Mouse (Mus musculus) hindbrain, embryonic 10.5 days (tissue): ENCODE measurements around the gene Agtrap. TPM values are rescaled to one million over a fixed set of nuclear protein-coding genes. Genes with fewer than 3 reads are reported as not detected.

ENCODE experiments used
- DNase-seq: peaks from one replicate; pipeline ENCODE4 v3.0.0-alpha.2; 2017; ENCODE audit warnings: low spot score
- H3K27ac ChIP-seq: fragments of 300-500 bp; sonication (generic); 2 replicates; pipeline ENCODE4 v1.5.1; 2016; ENCODE audit warnings: mild to moderate bottlenecking, moderate library complexity
- H3K27me3 ChIP-seq: fragments of 300-500 bp; sonication (generic); 2 replicates; pipeline ENCODE4 v1.6.1; 2016; ENCODE audit warnings: mild to moderate bottlenecking; ENCODE audit not compliant: poor library complexity, insufficient read depth, severe bottlenecking
- H3K36me3 ChIP-seq: fragments of 300-500 bp; sonication (generic); 2 replicates; pipeline ENCODE4 v1.6.1; 2016; ENCODE audit warnings: mild to moderate bottlenecking, moderate library complexity
- H3K4me1 ChIP-seq: fragments of 300-500 bp; sonication (generic); replicated peaks from 2 replicates; pipeline ENCODE4 v1.6.1; 2016; ENCODE audit warnings: mild to moderate bottlenecking
- H3K4me3 ChIP-seq: fragments of 300-500 bp; sonication (generic); 2 replicates; pipeline ENCODE4 v1.5.1; 2016; ENCODE audit warnings: mild to moderate bottlenecking, moderate library complexity
- H3K9me3 ChIP-seq: fragments of 300-500 bp; sonication (generic); 2 replicates; pipeline ENCODE4 v1.6.1; 2016; ENCODE audit warnings: mild to moderate bottlenecking, moderate library complexity
- whole genome bisulfite sequencing: fragments of 180-500 bp; shearing (Covaris S2); methylation state at CpG from one replicate; pipeline ENCODE4 v1.1.7; 2016; 5-methylcytosine and 5-hydroxymethylcytosine counted together
- polyA plus RNA-seq: library from polyadenylated mRNA; unstranded; fragments of >200 nt; fragmentation: Nextera tagmentation; extraction: Ambion mirVana; gene quantifications from 2 replicates; pipeline ENCODE4 v1.2.1, GENCODE M21; 2016

Gene Agtrap
- polyA plus RNA-seq, 1 experiment from 2014 or later = 15.7 TPM

DNA sequence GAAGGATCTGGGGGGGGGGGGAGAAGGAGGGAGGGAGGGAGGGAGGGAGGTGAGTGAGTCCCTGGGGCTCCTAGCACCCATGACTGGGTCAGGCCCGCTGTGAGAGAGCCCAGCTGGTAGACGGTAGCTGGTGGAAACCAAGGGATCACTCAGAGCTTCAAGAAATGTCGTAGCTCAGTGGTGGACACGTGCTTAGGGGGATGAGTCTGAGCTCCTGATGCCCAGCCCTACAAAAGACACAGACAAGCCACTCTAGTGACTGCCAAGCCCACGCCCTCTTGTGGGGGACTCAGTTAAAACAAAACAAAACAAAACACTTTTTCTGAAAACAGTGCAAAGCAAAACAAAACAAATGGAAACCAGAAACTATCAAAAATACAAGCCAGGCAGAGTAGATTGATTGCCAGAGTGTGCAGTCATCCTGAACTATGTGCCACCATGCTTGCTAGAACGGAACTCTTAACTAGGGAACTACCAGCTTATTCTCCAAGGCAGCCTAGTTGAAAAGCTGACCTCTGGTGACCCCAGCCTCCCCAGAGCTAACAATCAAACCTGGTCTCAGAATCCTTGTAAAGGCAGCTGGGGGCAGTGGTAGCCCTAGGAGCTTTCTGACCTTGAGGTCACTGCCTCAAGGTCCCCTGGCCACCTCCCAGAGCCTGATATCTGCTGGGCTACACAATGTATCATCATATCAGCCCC, 22.0 kb downstream of the Agtrap start:
- Histone ChIP-seq H3K27me3 (no peaks in the 10 kb centered on the region), H3K4me3 (no peak overlapping the region), H3K9me3 (no peaks in the 10 kb centered on the region), H3K27ac (peak overlapping the region; percentile 41), H3K36me3 (no peaks in the 10 kb centered on the region), H3K4me1 (peaks cover 30% of the 10 kb centered on the region)
- 39% methylated on average over 6 of the region's 6 CpGs for whole genome bisulfite sequencing
- no peak for DNase-seq

- no peak for DNase-seq
- 88% methylated on average over 9 of the region's 9 CpGs for WGBS
- Histone ChIP-seq H3K4me3 (no peak overlapping the region), H3K27ac (no peak overlapping the region), H3K9me3 (no peaks in the 10 kb centered on the region), H3K4me1 (peaks cover 26% of the 10 kb centered on the region), H3K27me3 (no peaks in the 10 kb centered on the region), H3K36me3 (peaks cover 31% of the 10 kb centered on the region)
Measured at GRCm38 (mm10) chr4:148061086-148061480, 26.7 kb downstream of the Agtrap start.

DNA sequence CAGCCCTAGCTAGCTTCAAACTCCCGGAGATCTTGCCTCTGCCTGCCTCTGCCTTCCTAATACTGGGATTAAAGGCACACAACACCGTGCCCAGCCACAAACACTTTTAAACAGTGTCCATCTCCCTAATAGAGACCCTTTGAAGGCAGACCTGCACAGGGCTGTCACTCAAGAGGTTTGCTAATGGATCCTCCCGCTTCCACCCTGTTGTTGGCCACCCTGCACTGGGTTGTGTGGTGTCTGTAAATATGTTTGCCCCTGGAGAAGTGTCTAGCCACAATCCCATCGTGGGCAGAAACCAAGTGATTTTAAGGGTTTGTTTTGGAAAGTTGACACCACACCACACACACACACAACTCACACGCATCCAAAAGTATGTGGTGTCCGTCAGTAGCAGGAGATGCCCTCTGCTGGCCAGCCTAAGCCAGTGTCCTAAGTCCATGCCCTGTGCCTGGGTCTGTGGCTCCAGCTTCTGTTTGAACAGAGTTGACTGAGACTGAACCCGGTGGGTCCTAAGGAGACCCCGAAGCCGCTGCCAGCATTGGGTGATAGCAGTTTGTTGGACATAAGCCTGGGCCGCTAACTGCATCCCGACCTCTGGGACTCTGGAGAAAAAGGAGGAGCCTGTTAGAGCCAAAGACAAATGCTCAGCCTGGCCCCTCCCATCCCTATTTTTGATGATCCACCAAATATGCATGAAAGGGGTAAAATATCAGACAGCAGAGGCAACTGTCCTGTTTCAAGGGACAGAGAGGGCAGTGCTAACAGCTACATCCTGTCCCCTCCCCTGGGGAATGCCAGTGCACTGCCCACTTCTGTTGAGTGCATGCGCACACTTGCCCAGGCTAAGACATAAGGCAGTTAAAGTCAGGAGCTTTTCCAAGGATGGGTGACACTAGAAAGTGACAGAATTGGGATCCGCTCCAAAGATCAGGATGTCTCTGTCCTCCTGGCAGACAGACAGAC, 27.4 kb downstream of the Agtrap start:
- Histone ChIP-seq H3K9me3 (no peaks in the 10 kb centered on the region), H3K4me1 (peaks cover 19% of the 10 kb centered on the region), H3K27ac (no peak overlapping the region), H3K27me3 (no peaks in the 10 kb centered on the region), H3K4me3 (no peak overlapping the region), H3K36me3 (peaks cover 38% of the 10 kb centered on the region)
- DNase-seq = peak; percentile 50
- 57% methylated on average over 13 of the region's 13 CpGs for WGBS

DNA sequence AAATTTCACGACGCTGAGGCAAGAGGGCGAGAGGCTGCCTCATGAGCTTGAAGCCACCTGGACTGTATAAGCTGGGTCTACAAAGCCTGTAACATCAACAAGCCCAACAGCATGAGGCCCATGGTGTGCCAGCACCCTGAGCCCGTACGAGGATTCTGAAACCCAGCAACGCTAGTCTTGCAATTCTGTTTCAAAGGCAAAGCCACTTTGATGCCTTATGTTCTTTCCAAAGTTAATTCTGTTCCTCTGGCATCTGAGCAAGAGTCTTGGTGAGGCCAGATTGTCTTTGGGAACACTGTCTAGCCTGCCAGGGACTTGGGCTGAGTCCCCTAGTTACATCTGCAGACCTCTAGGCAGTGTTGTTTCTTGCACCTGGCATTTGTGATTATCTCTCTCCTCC, 28.8 kb downstream of the Agtrap start:
- no peak overlapping the region for H3K27ac ChIP-seq
- H3K36me3 ChIP-seq = peaks cover 52% of the 10 kb centered on the region
- no peaks in the 10 kb centered on the region for H3K27me3 ChIP-seq
- no peaks in the 10 kb centered on the region for H3K9me3 ChIP-seq
- no peak overlapping the region for H3K4me3 ChIP-seq
- 0 out of 2 replicates have a peak, but pooled peaks cover 10% of the 10 kb centered on the region for H3K4me1 ChIP-seq
- 91% methylated on average over 6 of the region's 6 CpGs for WGBS
- DNase-seq = no peak

- Histone ChIP-seq H3K9me3 (no peaks in the 10 kb centered on the region), H3K27ac (no peak overlapping the region), H3K36me3 (peaks cover 59% of the 10 kb centered on the region), H3K4me1 (0 out of 2 replicates have a peak, but pooled peaks cover 10% of the 10 kb centered on the region), H3K27me3 (no peaks in the 10 kb centered on the region), H3K4me3 (no peak overlapping the region)
- WGBS = 93% methylated on average over 9 of the region's 9 CpGs
- no peak for DNase-seq
Measured at GRCm38 (mm10) chr4:148058218-148058819, 29.5 kb downstream of the Agtrap start.

- 66% methylated on average over 5 of the region's 5 CpGs for WGBS
- H3K36me3 ChIP-seq = peaks cover 65% of the 10 kb centered on the region
- no peak overlapping the region for H3K4me3 ChIP-seq
Measured at GRCm38 (mm10) chr4:148057661-148058209, 30.1 kb downstream of the Agtrap start.

DNA sequence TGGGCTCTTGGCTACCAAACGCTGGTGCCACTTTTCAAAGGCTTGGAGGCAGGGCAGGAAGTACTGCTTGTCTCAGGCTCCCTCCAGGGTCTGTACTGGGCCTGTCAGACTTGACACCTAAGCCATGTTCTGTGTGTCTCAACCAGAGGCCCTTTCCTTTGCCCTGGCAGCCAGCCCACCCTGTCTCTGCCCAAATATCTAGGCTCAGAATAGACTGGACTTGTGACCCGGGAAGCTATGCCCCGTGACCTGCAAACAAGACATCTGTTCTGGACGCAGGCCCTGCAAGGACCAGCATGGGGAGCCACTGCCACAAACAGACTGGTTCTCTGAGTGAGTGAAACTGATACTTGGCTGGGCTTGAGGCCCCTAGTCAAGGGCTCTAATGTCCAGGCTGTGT, 31.0 kb downstream of the Agtrap start:
- peaks cover 74% of the 10 kb centered on the region for H3K36me3 ChIP-seq
- 93% methylated on average over 4 of the region's 4 CpGs for WGBS
- no peaks in the 10 kb centered on the region for H3K9me3 ChIP-seq
- H3K27me3 ChIP-seq = no peaks in the 10 kb centered on the region
- 0 out of 2 replicates have a peak, but pooled peaks cover 10% of the 10 kb centered on the region for H3K4me1 ChIP-seq
- H3K27ac ChIP-seq = no peak overlapping the region
- no peak overlapping the region for H3K4me3 ChIP-seq
- DNase-seq = no peak

More at GRCm38 (mm10) chr4:148057661-148058209, 30.1 kb downstream of the Agtrap start:
- Histone ChIP-seq H3K27me3 (no peaks in the 10 kb centered on the region), H3K4me1 (0 out of 2 replicates have a peak, but pooled peaks cover 10% of the 10 kb centered on the region), H3K27ac (no peak overlapping the region), H3K9me3 (no peaks in the 10 kb centered on the region)
- DNase-seq = no peak

- H3K4me1 ChIP-seq = 0 out of 2 replicates have a peak, but pooled peaks cover 10% of the 10 kb centered on the region
- no peaks in the 10 kb centered on the region for H3K27me3 ChIP-seq
- DNase-seq = no peak
- WGBS = 84% methylated on average over 7 of the region's 7 CpGs
- peaks cover 80% of the 10 kb centered on the region for H3K36me3 ChIP-seq
- H3K27ac ChIP-seq = no peak overlapping the region
- H3K9me3 ChIP-seq = no peaks in the 10 kb centered on the region
- H3K4me3 ChIP-seq = no peak overlapping the region
Measured at GRCm38 (mm10) chr4:148056246-148056645, 31.6 kb downstream of the Agtrap start.

DNA sequence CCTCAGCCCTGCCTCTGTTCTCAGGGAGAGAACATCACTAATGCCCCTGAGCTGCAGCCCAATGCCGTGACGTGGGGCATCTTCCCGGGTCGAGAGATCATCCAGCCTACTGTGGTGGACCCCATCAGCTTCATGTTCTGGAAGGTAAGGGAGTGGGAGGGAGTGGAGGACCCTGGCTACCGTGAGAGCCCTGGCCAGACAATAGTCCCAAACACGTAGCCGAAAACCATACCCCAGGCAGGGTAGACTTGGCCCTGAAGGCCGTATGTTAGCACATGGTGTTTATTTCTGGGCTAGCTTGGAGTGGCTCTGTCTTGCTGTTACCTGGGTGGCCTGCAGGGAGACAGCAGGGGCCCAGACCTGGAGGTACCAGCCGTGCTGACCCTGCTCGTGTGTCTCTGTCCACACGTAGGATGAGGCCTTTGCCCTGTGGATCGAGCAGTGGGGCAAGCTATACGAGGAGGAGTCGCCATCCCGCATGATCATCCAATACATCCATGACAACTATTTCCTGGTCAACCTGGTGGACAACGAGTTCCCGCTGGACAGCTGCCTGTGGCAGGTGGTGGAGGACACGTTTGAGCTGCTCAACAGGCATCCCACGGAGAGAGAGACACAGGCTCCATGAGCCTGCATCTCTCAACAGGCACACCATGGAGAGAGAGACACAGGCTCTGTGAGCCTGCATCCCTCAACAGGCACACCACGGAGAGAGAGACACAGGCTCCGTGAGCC, 32.7 kb downstream of the Agtrap start:
- H3K4me1 ChIP-seq = 0 out of 2 replicates have a peak, but pooled peaks cover 2% of the 10 kb centered on the region
- H3K36me3 ChIP-seq = peaks cover 91% of the 10 kb centered on the region
- H3K27me3 ChIP-seq = no peaks in the 10 kb centered on the region
- no peak for DNase-seq
- H3K9me3 ChIP-seq = no peaks in the 10 kb centered on the region
- H3K27ac ChIP-seq = no peak overlapping the region
- 92% methylated on average over 21 of the region's 21 CpGs for WGBS
- no peak overlapping the region for H3K4me3 ChIP-seq

GRCm38 (mm10) chr4:148053417-148053920, 34.4 kb downstream of the Agtrap start:
- 95% methylated on average over 12 of the region's 12 CpGs for WGBS
- no peaks in the 10 kb centered on the region for H3K9me3 ChIP-seq
- peaks cover 100% of the 10 kb centered on the region for H3K36me3 ChIP-seq
- H3K27me3 ChIP-seq = no peaks in the 10 kb centered on the region
- DNase-seq = no peak
- no peak overlapping the region for H3K27ac ChIP-seq
- no peaks in the 10 kb centered on the region for H3K4me1 ChIP-seq
- H3K4me3 ChIP-seq = no peak overlapping the region

DNA sequence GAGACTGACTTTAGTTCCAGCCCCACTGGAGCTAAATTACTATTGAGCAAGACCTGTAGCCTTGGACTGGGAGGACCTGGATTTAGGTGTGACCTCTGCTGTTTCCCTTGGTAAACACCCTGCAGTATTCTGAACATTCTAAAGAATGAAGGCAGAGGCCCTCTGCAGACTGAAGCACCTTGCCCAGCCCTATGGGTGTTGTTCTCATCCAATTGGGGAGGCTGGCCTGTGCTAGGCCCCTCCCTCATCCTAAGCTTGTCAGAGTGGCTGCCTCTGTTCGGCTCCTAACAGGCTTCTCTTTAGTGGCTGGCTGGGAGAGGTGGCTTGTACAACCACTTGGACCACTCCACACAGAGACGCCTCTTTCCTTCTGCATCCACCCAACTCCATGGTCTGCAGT, 34.9 kb downstream of the Agtrap start:
- Histone ChIP-seq H3K4me1 (no peaks in the 10 kb centered on the region), H3K27me3 (no peaks in the 10 kb centered on the region), H3K4me3 (no peak overlapping the region), H3K9me3 (no peaks in the 10 kb centered on the region), H3K36me3 (peaks cover 100% of the 10 kb centered on the region), H3K27ac (no peak overlapping the region)
- DNase-seq = no peak
- 86% methylated on average over 2 of the region's 2 CpGs for WGBS

GRCm38 (mm10) chr4:148051886-148052285, 35.9 kb downstream of the Agtrap start:
- peaks cover 100% of the 10 kb centered on the region for H3K36me3 ChIP-seq
- WGBS = 92% methylated on average over 11 of the region's 11 CpGs
- no peak for DNase-seq

More at GRCm38 (mm10) chr4:148051886-148052285, 35.9 kb downstream of the Agtrap start:
- Histone ChIP-seq H3K9me3 (no peaks in the 10 kb centered on the region), H3K4me1 (no peaks in the 10 kb centered on the region), H3K27me3 (no peaks in the 10 kb centered on the region), H3K27ac (no peak overlapping the region), H3K4me3 (no peak overlapping the region)
